Mouse (Mus musculus) spleen, adult 12 weeks (tissue): ENCODE data around the gene Stk25.

ENCODE experiments used
- DNase-seq: peaks from one replicate; pipeline ENCODE4 v3.0.0; 2022; ENCODE audit warnings: low spot score

Gene Stk25

GRCm38 (mm10) chr1:93668791-93669548 lies 10.5 kb upstream of the Stk25 start:
- DNase-seq: peak; percentile 21

- no peak for DNase-seq
Observed at GRCm38 (mm10) chr1:93667760-93668400, 9.4 kb upstream of the Stk25 start.

GRCm38 (mm10) chr1:93657025-93657360 lies 1.5 kb downstream of the Stk25 start:
- no peak for DNase-seq

GRCm38 (mm10) chr1:93656325-93657024 lies 2.0 kb downstream of the Stk25 start:
- no peak for DNase-seq

GRCm38 (mm10) chr1:93654798-93655197 lies 3.7 kb downstream of the Stk25 start:
- no peak for DNase-seq

GRCm38 (mm10) chr1:93654275-93654674 lies 4.2 kb downstream of the Stk25 start:
- no peak for DNase-seq

GRCm38 (mm10) chr1:93649604-93650172 lies 8.8 kb downstream of the Stk25 start:
- no peak for DNase-seq

GRCm38 (mm10) chr1:93642692-93643091 lies 15.8 kb downstream of the Stk25 start:
- DNase-seq: no peak

- DNase-seq: no peak
Observed at GRCm38 (mm10) chr1:93641978-93642377, 16.5 kb downstream of the Stk25 start.

GRCm38 (mm10) chr1:93636211-93636897 lies 22.1 kb downstream of the Stk25 start:
- no peak for DNase-seq

GRCm38 (mm10) chr1:93635580-93636192 lies 22.8 kb downstream of the Stk25 start:
- DNase-seq: peak; percentile 93

- DNase-seq: no peak
Observed at GRCm38 (mm10) chr1:93635091-93635579, 23.3 kb downstream of the Stk25 start.

GRCm38 (mm10) chr1:93634481-93634891 lies 24.0 kb downstream of the Stk25 start:
- DNase-seq: no peak

- no peak for DNase-seq
Observed at GRCm38 (mm10) chr1:93632723-93633122, 25.7 kb downstream of the Stk25 start.

- DNase-seq: no peak
Observed at GRCm38 (mm10) chr1:93630796-93631195, 27.7 kb downstream of the Stk25 start.

GRCm38 (mm10) chr1:93624502-93624901 lies 34.0 kb downstream of the Stk25 start:
- no peak for DNase-seq

- DNase-seq: no peak
Observed at GRCm38 (mm10) chr1:93618948-93619347, 39.5 kb downstream of the Stk25 start.

GRCm38 (mm10) chr1:93618059-93618748 lies 40.3 kb downstream of the Stk25 start:
- no peak for DNase-seq

- DNase-seq: no peak
Observed at GRCm38 (mm10) chr1:93609762-93610161, 48.7 kb downstream of the Stk25 start.

GRCm38 (mm10) chr1:93608696-93609245 lies 49.7 kb downstream of the Stk25 start:
- no peak for DNase-seq
